Mouse (Mus musculus): Measurements from ENCODE around the gene Zbtb48. TPM values are rescaled to one million over a fixed set of nuclear protein-coding genes. Genes with fewer than 3 reads are reported as not detected.
"Not testable (repeated sequence)": the region's sequence is repeated elsewhere in the genome, so short reads cannot be mapped to it uniquely, and the experiment has no call there.

The Zbtb48 gene
- polyA plus RNA-seq, 1 experiment from 2014 or later: 21.1 TPM

GRCm38 (mm10) chr4:152036464-152036863 is 9.0 kb upstream of the Zbtb48 start:
- not testable (repeated sequence) for H3K36me3 ChIP-seq (ENCODE audit: control insufficient read depth, insufficient read depth, low read length); H3K4me3 ChIP-seq (ENCODE audit: low read depth, low read length); H3K9ac ChIP-seq (ENCODE audit: low read length); H3K27me3 ChIP-seq (ENCODE audit: control insufficient read depth, insufficient read depth, low read length); H3K9me3 ChIP-seq (ENCODE audit: control insufficient read depth, low read length); ATAC-seq (ENCODE audit: low FRiP score); H3K27ac ChIP-seq (ENCODE audit: low read depth, low read length); H3K4me2 ChIP-seq
- peak; percentile 56 for DNase-seq (ENCODE audit: low spot score, missing footprints)
- 95% methylated on average over 6 of the region's 6 CpGs for WGBS
- peaks cover 13% of the 10 kb centered on the region for H3K4me1 ChIP-seq (ENCODE audit: control insufficient read depth, insufficient read depth, low read length)

- Histone ChIP-seq H3K9me3 (ENCODE audit: control insufficient read depth, low read length) (no peaks in the 10 kb centered on the region), H3K4me2 (no peak overlapping the region), H3K27me3 (ENCODE audit: control insufficient read depth, insufficient read depth, low read length) (no peaks in the 10 kb centered on the region), H3K9ac (ENCODE audit: low read length) (no peak overlapping the region), H3K4me1 (ENCODE audit: control insufficient read depth, insufficient read depth, low read length) (peaks cover 6% of the 10 kb centered on the region; the same call in 1 of the 2 replicates), H3K27ac (ENCODE audit: low read depth, low read length) (no peak overlapping the region), H3K36me3 (ENCODE audit: control insufficient read depth, insufficient read depth, low read length) (no peaks in the 10 kb centered on the region), H3K4me3 (ENCODE audit: low read depth, low read length) (no peak overlapping the region)
- DNase-seq (ENCODE audit: low spot score, missing footprints): no peak
- ATAC-seq (ENCODE audit: low FRiP score): no peak
- WGBS: 90% methylated on average over 13 of the region's 13 CpGs
Measured at GRCm38 (mm10) chr4:152032922-152033321, 5.5 kb upstream of the Zbtb48 start.

- Histone ChIP-seq H3K4me1 (ENCODE audit: control insufficient read depth, insufficient read depth, low read length) (peaks cover 23% of the 10 kb centered on the region), H3K36me3 (ENCODE audit: control insufficient read depth, insufficient read depth, low read length) (no peaks in the 10 kb centered on the region), H3K4me2 (no peak overlapping the region), H3K4me3 (ENCODE audit: low read depth, low read length) (no peak overlapping the region), H3K9ac (ENCODE audit: low read length) (no peak overlapping the region), H3K9me3 (ENCODE audit: control insufficient read depth, low read length) (no peaks in the 10 kb centered on the region), H3K27ac (ENCODE audit: low read depth, low read length) (no peak overlapping the region), H3K27me3 (ENCODE audit: control insufficient read depth, insufficient read depth, low read length) (no peaks in the 10 kb centered on the region)
- DNase-seq (ENCODE audit: low spot score, missing footprints): no peak
- no peak for ATAC-seq (ENCODE audit: low FRiP score)
- WGBS: 71% methylated on average over 4 of the region's 4 CpGs
Measured at GRCm38 (mm10) chr4:152029997-152030396, 2.5 kb upstream of the Zbtb48 start.

GRCm38 (mm10) chr4:152029087-152029486 is 1.6 kb upstream of the Zbtb48 start:
- Histone ChIP-seq H3K4me3 (ENCODE audit: low read depth, low read length) (no peak overlapping the region), H3K9ac (ENCODE audit: low read length) (no peak overlapping the region), H3K4me1 (ENCODE audit: control insufficient read depth, insufficient read depth, low read length) (peaks cover 23% of the 10 kb centered on the region), H3K36me3 (ENCODE audit: control insufficient read depth, insufficient read depth, low read length) (0 out of 2 replicates have a peak, but pooled peaks cover under 1% of the 10 kb centered on the region), H3K27ac (ENCODE audit: low read depth, low read length) (no peak overlapping the region), H3K27me3 (ENCODE audit: control insufficient read depth, insufficient read depth, low read length) (no peaks in the 10 kb centered on the region), H3K4me2 (no peak overlapping the region), H3K9me3 (ENCODE audit: control insufficient read depth, low read length) (no peaks in the 10 kb centered on the region)
- 38% methylated on average over 5 of the region's 5 CpGs for WGBS
- ATAC-seq (ENCODE audit: low FRiP score): no peak
- peak; percentile 76 for DNase-seq (ENCODE audit: low spot score, missing footprints)

GRCm38 (mm10) chr4:152028456-152028855 is 985 bp upstream of the Zbtb48 start:
- Histone ChIP-seq H3K9ac (ENCODE audit: low read length) (peak overlapping the region; percentile 61), H3K27ac (ENCODE audit: low read depth, low read length) (no peak overlapping the region), H3K36me3 (ENCODE audit: control insufficient read depth, insufficient read depth, low read length) (peaks cover 3% of the 10 kb centered on the region; the same call in 1 of the 2 replicates), H3K9me3 (ENCODE audit: control insufficient read depth, low read length) (no peaks in the 10 kb centered on the region), H3K4me2 (peak overlapping the region; percentile 97), H3K27me3 (ENCODE audit: control insufficient read depth, insufficient read depth, low read length) (no peaks in the 10 kb centered on the region), H3K4me3 (ENCODE audit: low read depth, low read length) (peak overlapping the region; percentile 74), H3K4me1 (ENCODE audit: control insufficient read depth, insufficient read depth, low read length) (peaks cover 23% of the 10 kb centered on the region)
- DNase-seq (ENCODE audit: low spot score, missing footprints) (no peak), ATAC-seq (ENCODE audit: low FRiP score) (no peak)
- WGBS: 69% methylated on average over 15 of the region's 15 CpGs

GRCm38 (mm10) chr4:152026751-152027508 is 541 bp downstream of the Zbtb48 start:
- Histone ChIP-seq H3K4me1 (ENCODE audit: control insufficient read depth, insufficient read depth, low read length) (peaks cover 23% of the 10 kb centered on the region), H3K4me2 (peak overlapping the region; percentile 97), H3K4me3 (ENCODE audit: low read depth, low read length) (peak overlapping the region; percentile 74), H3K9me3 (ENCODE audit: control insufficient read depth, low read length) (no peaks in the 10 kb centered on the region), H3K36me3 (ENCODE audit: control insufficient read depth, insufficient read depth, low read length) (peaks cover 6% of the 10 kb centered on the region; the same call in 1 of the 2 replicates), H3K27ac (ENCODE audit: low read depth, low read length) (no peak overlapping the region), H3K9ac (ENCODE audit: low read length) (peak overlapping the region; percentile 76), H3K27me3 (ENCODE audit: control insufficient read depth, insufficient read depth, low read length) (no peaks in the 10 kb centered on the region)
- WGBS: 2% methylated on average over 40 of the region's 41 CpGs
- ATAC-seq (ENCODE audit: low FRiP score) (peak; percentile 67), DNase-seq (ENCODE audit: low spot score, missing footprints) (peak; percentile 84)

GRCm38 (mm10) chr4:152024525-152024924 is 2.9 kb downstream of the Zbtb48 start:
- no peak for ATAC-seq (ENCODE audit: low FRiP score)
- Histone ChIP-seq H3K4me2 (no peak overlapping the region), H3K27me3 (ENCODE audit: control insufficient read depth, insufficient read depth, low read length) (no peaks in the 10 kb centered on the region), H3K36me3 (ENCODE audit: control insufficient read depth, insufficient read depth, low read length) (peaks cover 21% of the 10 kb centered on the region), H3K9me3 (ENCODE audit: control insufficient read depth, low read length) (no peaks in the 10 kb centered on the region), H3K4me1 (ENCODE audit: control insufficient read depth, insufficient read depth, low read length) (peaks cover 23% of the 10 kb centered on the region), H3K9ac (ENCODE audit: low read length) (no peak overlapping the region), H3K4me3 (ENCODE audit: low read depth, low read length) (no peak overlapping the region), H3K27ac (ENCODE audit: low read depth, low read length) (no peak overlapping the region)
- no peak for DNase-seq (ENCODE audit: low spot score, missing footprints)
- 93% methylated on average over 11 of the region's 11 CpGs for WGBS

- Histone ChIP-seq H3K27ac (ENCODE audit: low read depth, low read length) (no peak overlapping the region), H3K9ac (ENCODE audit: low read length) (no peak overlapping the region), H3K27me3 (ENCODE audit: control insufficient read depth, insufficient read depth, low read length) (no peaks in the 10 kb centered on the region), H3K4me2 (no peak overlapping the region), H3K4me1 (ENCODE audit: control insufficient read depth, insufficient read depth, low read length) (peaks cover 16% of the 10 kb centered on the region), H3K4me3 (ENCODE audit: low read depth, low read length) (no peak overlapping the region), H3K36me3 (ENCODE audit: control insufficient read depth, insufficient read depth, low read length) (peaks cover 23% of the 10 kb centered on the region), H3K9me3 (ENCODE audit: control insufficient read depth, low read length) (no peaks in the 10 kb centered on the region)
- ATAC-seq (ENCODE audit: low FRiP score) (no peak), DNase-seq (ENCODE audit: low spot score, missing footprints) (no peak)
- WGBS: 93% methylated on average over 8 of the region's 8 CpGs
Measured at GRCm38 (mm10) chr4:152022506-152022905, 5.0 kb downstream of the Zbtb48 start.

GRCm38 (mm10) chr4:152021568-152022097 is 5.8 kb downstream of the Zbtb48 start:
- 77% methylated on average over 12 of the region's 12 CpGs for WGBS
- H3K9me3 ChIP-seq (ENCODE audit: control insufficient read depth, low read length): no peaks in the 10 kb centered on the region
- H3K4me1 ChIP-seq (ENCODE audit: control insufficient read depth, insufficient read depth, low read length): peaks cover 12% of the 10 kb centered on the region
- H3K27me3 ChIP-seq (ENCODE audit: control insufficient read depth, insufficient read depth, low read length): no peaks in the 10 kb centered on the region
- no peak overlapping the region for H3K9ac ChIP-seq (ENCODE audit: low read length)
- no peak overlapping the region for H3K4me3 ChIP-seq (ENCODE audit: low read depth, low read length)
- DNase-seq (ENCODE audit: low spot score, missing footprints): no peak
- H3K27ac ChIP-seq (ENCODE audit: low read depth, low read length): no peak overlapping the region
- no peak overlapping the region for H3K4me2 ChIP-seq
- no peak for ATAC-seq (ENCODE audit: low FRiP score)
- H3K36me3 ChIP-seq (ENCODE audit: control insufficient read depth, insufficient read depth, low read length): peaks cover 23% of the 10 kb centered on the region

All from midbrain, embryonic 11.5 days (tissue).